Mouse (Mus musculus) kidney, adult 2 months (tissue): Measurements from ENCODE around the gene Zc3hc1.

ENCODE experiments used
- CTCF ChIP-seq: fragments of 200-500 bp; conservative IDR thresholded peaks from 2 replicates; pipeline ENCODE4 v1.5.1; 2011; ENCODE audit warnings: low read depth, mild to moderate bottlenecking, control low read depth, low read length, moderate library complexity, mixed read lengths; ENCODE audit not compliant: insufficient read depth, insufficient read length
- POLR2A ChIP-seq: fragments of 200-500 bp; IDR thresholded peaks from one replicate; pipeline ENCODE4 v1.6.1; 2011; ENCODE audit warnings: low read depth, low read length, control low read depth

DNA sequence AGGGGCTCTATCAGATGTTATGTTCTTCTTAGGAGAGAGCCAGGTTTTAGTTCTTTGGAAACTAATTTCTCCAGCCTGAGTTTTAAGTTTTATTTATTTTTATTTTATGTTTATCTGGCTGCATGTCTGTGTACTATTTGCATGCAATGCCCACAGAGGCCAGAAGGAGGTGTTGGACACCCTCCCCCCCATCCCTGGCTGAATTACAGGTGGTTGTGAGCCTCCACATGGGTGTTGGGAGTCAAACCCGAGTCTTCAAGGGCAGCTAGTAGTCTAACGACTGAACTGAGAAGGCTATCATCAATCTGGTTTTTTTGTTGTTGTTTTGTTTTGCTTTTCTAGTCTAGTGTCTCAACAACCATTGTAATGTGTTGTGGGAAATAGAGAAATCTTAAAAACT lies 25.3 kb upstream of the Zc3hc1 start:
- TF ChIP-seq POLR2A (no peak), CTCF (no peak)
